16 mouse cellular contexts compared by ENCODE assay signal in the genomic region with DNA sequence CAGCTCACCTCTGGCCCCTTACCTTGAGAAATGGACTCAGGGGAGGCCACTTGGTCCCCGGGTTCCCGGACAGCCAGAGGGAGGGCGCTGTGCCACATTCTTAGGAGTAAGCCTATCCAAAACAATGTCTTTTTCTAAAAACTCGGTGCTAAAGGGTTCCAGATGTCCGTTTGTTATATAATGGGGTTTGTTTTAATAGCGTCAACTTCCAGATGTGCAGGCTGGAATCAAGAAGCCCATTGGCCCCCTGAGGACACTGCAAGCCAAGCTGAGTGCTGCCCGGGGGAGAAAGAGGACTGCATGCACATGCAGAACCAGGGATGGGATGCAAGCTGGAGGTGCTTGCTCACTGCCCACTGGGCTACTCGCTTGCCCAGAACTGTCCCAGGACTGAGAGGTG. TPM values are rescaled to one million over a fixed set of nuclear protein-coding genes. Genes with fewer than 3 reads are reported as not detected.
DNase-seq lines count a peak whose midpoint lies in the region; ATAC-seq and TF ChIP-seq lines count a peak whose summit lies in the region.
"Had no signal": no experiment of that assay in that cellular context is flagged by ENCODE, and none has a peak within 500 bp of the region (broad histone marks: within the 10 kb centered on the region; RNA-seq: fewer than 3 reads in every experiment).

No protein-coding gene starts in this region.

- DNase-seq in heart, postnatal 25 days (ENCODE audit: low spot score), result peak; percentile 31
- DNase-seq in embryonic facial prominence, embryonic 14.5 days (ENCODE audit: low spot score), result peak; percentile 88
- DNase-seq in heart, postnatal 4 days, result peak; percentile 32
- DNase-seq in urinary bladder, adult 2 months (ENCODE audit: low spot score), result no peak
- DNase-seq in T-cell, adult 2 months (ENCODE audit: low spot score), result no peak
- no peak for DNase-seq in liver, postnatal 0 days
- DNase-seq: cerebellum, adult 11-12 months; lung, postnatal 4 days; midbrain, embryonic 14.5 days had no signal

- no peaks in the 10 kb centered on the region for H3K4me1 ChIP-seq in heart, embryonic 12.5 days (replicated peaks)
- peaks cover 10% of the 10 kb centered on the region for H3K4me1 ChIP-seq in embryonic facial prominence, embryonic 14.5 days (ENCODE audit: control insufficient read depth, insufficient read depth, low read length)
- no peaks in the 10 kb centered on the region for H3K4me1 ChIP-seq in liver, postnatal 0 days (ENCODE audit: insufficient read depth)
- H3K4me1 ChIP-seq: forebrain, embryonic 12.5 days; kidney, embryonic 15.5 days had no signal

- WGBS in heart, embryonic 12.5 days, result 70% methylated on average over 8 of the region's 8 CpGs
- 34% methylated on average over 8 of the region's 8 CpGs for WGBS in embryonic facial prominence, embryonic 14.5 days
- 75% methylated on average over 8 of the region's 8 CpGs for WGBS in liver, postnatal 0 days (ENCODE audit: insufficient replicate concordance)

- H3K4me2 ChIP-seq in heart, embryonic 12.5 days, result no peak overlapping the region
- H3K4me2 ChIP-seq in embryonic facial prominence, embryonic 14.5 days (ENCODE audit: low read depth, low read length), result 0 out of 2 replicates have a peak overlapping the region, but pooled peaks have one; percentile 1
- no peak overlapping the region for H3K4me2 ChIP-seq in liver, postnatal 0 days (ENCODE audit: low read depth, low read length)
- H3K4me2 ChIP-seq: forebrain, embryonic 12.5 days; kidney, embryonic 15.5 days had no signal

- no peak for TF ChIP-seq CTCF in liver, postnatal 0 days (IDR thresholded peaks at IDR 0.05; ENCODE audit: low read depth)

- no peak overlapping the region for H3K4me3 ChIP-seq in heart, embryonic 12.5 days
- H3K4me3 ChIP-seq in embryonic facial prominence, embryonic 14.5 days (ENCODE audit: low read depth, low read length), result no peak overlapping the region
- H3K4me3 ChIP-seq in liver, postnatal 0 days (ENCODE audit: low read depth, low read length), result no peak overlapping the region
- H3K4me3 ChIP-seq: forebrain, embryonic 12.5 days; kidney, embryonic 15.5 days; layer of hippocampus, adult 2 months had no signal

- H3K27ac ChIP-seq in heart, embryonic 12.5 days (ENCODE audit: poor library complexity, severe bottlenecking), result no peak overlapping the region
- H3K27ac ChIP-seq in embryonic facial prominence, embryonic 14.5 days (replicated peaks; ENCODE audit: low read depth, low read length), result peak overlapping the region; percentile 53; the same call in 1 of the 2 replicates
- no peak overlapping the region for H3K27ac ChIP-seq in liver, postnatal 0 days (ENCODE audit: low read depth)
- H3K27ac ChIP-seq: forebrain, embryonic 12.5 days; kidney, embryonic 15.5 days; layer of hippocampus, adult 2 months; liver, embryonic 14.5 days had no signal

- H3K36me3 ChIP-seq in heart, embryonic 12.5 days, result no peaks in the 10 kb centered on the region
- no peaks in the 10 kb centered on the region for H3K36me3 ChIP-seq in embryonic facial prominence, embryonic 14.5 days (ENCODE audit: control insufficient read depth, insufficient read depth, low read length)
- H3K36me3 ChIP-seq in liver, postnatal 0 days (replicated peaks; ENCODE audit: insufficient read depth, low read length), result no peaks in the 10 kb centered on the region
- H3K36me3 ChIP-seq: forebrain, embryonic 12.5 days; kidney, embryonic 15.5 days had no signal

- 0 out of 2 replicates have a peak, but pooled peaks cover 8% of the 10 kb centered on the region for H3K27me3 ChIP-seq in heart, embryonic 12.5 days (replicated peaks)
- no peaks in the 10 kb centered on the region for H3K27me3 ChIP-seq in embryonic facial prominence, embryonic 14.5 days (replicated peaks; ENCODE audit: control insufficient read depth, insufficient read depth, low read length)
- no peaks in the 10 kb centered on the region for H3K27me3 ChIP-seq in liver, postnatal 0 days (ENCODE audit: insufficient read depth, low read length)
- H3K27me3 ChIP-seq: forebrain, embryonic 12.5 days; kidney, embryonic 15.5 days had no signal

- intact Hi-C loops in heart, postnatal 25 days (cut with DNase I), result no loop called here

- ATAC-seq in heart, embryonic 12.5 days (ENCODE audit: insufficient number of reproducible peaks, low FRiP score), result no peak
- peak; percentile 72 for ATAC-seq in embryonic facial prominence, embryonic 14.5 days (ENCODE audit: low read depth)
- no peak for ATAC-seq in liver, postnatal 0 days

- no peak overlapping the region for H3K9ac ChIP-seq in heart, embryonic 12.5 days
- no peak overlapping the region for H3K9ac ChIP-seq in embryonic facial prominence, embryonic 14.5 days (ENCODE audit: low read depth, low read length)
- no peak overlapping the region for H3K9ac ChIP-seq in liver, postnatal 0 days (replicated peaks)
- H3K9ac ChIP-seq: forebrain, embryonic 12.5 days; kidney, embryonic 15.5 days; liver, embryonic 14.5 days had no signal

- peaks cover 6% of the 10 kb centered on the region for H3K9me3 ChIP-seq in heart, embryonic 12.5 days (replicated peaks)
- no peaks in the 10 kb centered on the region for H3K9me3 ChIP-seq in embryonic facial prominence, embryonic 14.5 days (ENCODE audit: control insufficient read depth, low read length)
- no peaks in the 10 kb centered on the region for H3K9me3 ChIP-seq in liver, postnatal 0 days (ENCODE audit: low read length)
- H3K9me3 ChIP-seq: kidney, embryonic 15.5 days had no signal

- no peak for TF ChIP-seq EP300 in liver, postnatal 0 days (IDR thresholded peaks at IDR 0.05; ENCODE audit: low read depth)

RNA-seq across cellular contexts. Expression of a gene that starts 20.2 kb away (rescaled TPM):
- total RNA-seq in heart, postnatal 25 days (2021), result 1 to 10 TPM; 2.8 to 4.4 TPM
- polyA plus RNA-seq in heart, embryonic 12.5 days (2016; fragmentation: Nextera tagmentation; extraction: Ambion mirVana), result 2.8 and 3.1 TPM in 2 replicates
- polyA plus RNA-seq in embryonic facial prominence, embryonic 14.5 days (2014; fragmentation: Nextera tagmentation; extraction: Ambion mirVana), result 21.6 and 26.0 TPM in 2 replicates
- 1 to 10 TPM; 8.8 to 9.6 TPM for total RNA-seq in heart, postnatal 4 days (2021)
- polyA plus RNA-seq in urinary bladder, adult 2 months (2012; rRNA removed), result 0.09 and 0.17 TPM in 2 replicates
- polyA plus RNA-seq in liver, postnatal 0 days (2015; fragmentation: Nextera tagmentation; extraction: Ambion mirVana), result 0.07 TPM in 1 of 2 replicates, not detected in the other
- total RNA-seq: hematopoietic stem cell, adult 5-6 weeks; MEL had no signal

RNA-seq across cellular contexts. Expression of a gene that starts 51.9 kb away (rescaled TPM):
- total RNA-seq in heart, postnatal 25 days (2021), result 1 to 10 TPM; 3.7 to 5.1 TPM
- polyA plus RNA-seq in heart, embryonic 12.5 days (2016; fragmentation: Nextera tagmentation; extraction: Ambion mirVana), result 1.4 and 2.3 TPM in 2 replicates
- 1.1 and 1.4 TPM in 2 replicates for polyA plus RNA-seq in embryonic facial prominence, embryonic 14.5 days (2014; fragmentation: Nextera tagmentation; extraction: Ambion mirVana)
- total RNA-seq in heart, postnatal 4 days (2021), result 1 to 10 TPM; 2.1 to 2.2 TPM
- polyA plus RNA-seq in urinary bladder, adult 2 months (2012; rRNA removed), result 21.1 and 28.2 TPM in 2 replicates
- polyA plus RNA-seq in liver, postnatal 0 days (2015; fragmentation: Nextera tagmentation; extraction: Ambion mirVana), result 0.91 and 1.2 TPM in 2 replicates
- total RNA-seq: hematopoietic stem cell, adult 5-6 weeks had no signal

RNA-seq across cellular contexts. Expression of a gene that starts 59.5 kb away (rescaled TPM):
- 10 to 100 TPM; 37.5 to 43.6 TPM for total RNA-seq in heart, postnatal 25 days (2021)
- 8.9 and 9.8 TPM in 2 replicates for polyA plus RNA-seq in heart, embryonic 12.5 days (2016; fragmentation: Nextera tagmentation; extraction: Ambion mirVana)
- polyA plus RNA-seq in embryonic facial prominence, embryonic 14.5 days (2014; fragmentation: Nextera tagmentation; extraction: Ambion mirVana), result 10.6 and 11.1 TPM in 2 replicates
- total RNA-seq in heart, postnatal 4 days (2021), result 10 to 100 TPM; 22.8 to 24.9 TPM
- polyA plus RNA-seq in urinary bladder, adult 2 months (2012; rRNA removed), result 5.7 and 10.5 TPM in 2 replicates
- polyA plus RNA-seq in liver, postnatal 0 days (2015; fragmentation: Nextera tagmentation; extraction: Ambion mirVana), result 4.1 and 6.0 TPM in 2 replicates

Comparison
In these comparisons a context has a peak if more than half of its experiments do, and no peak if none do; other contexts are left out.
1. DNase-seq: peak in heart, postnatal 25 days (single experiment), embryonic facial prominence, embryonic 14.5 days (single experiment) and heart, postnatal 4 days (single experiment); none in urinary bladder, adult 2 months (single experiment), T-cell, adult 2 months (single experiment) and liver, postnatal 0 days (single experiment).